Mouse (Mus musculus) ES-E14 (cell line): ENCODE results near the gene Gm498. TPM values are rescaled to one million over a fixed set of nuclear protein-coding genes. Genes with fewer than 3 reads are reported as not detected.

Source experiments
- DNase-seq: peaks from one replicate; pipeline ENCODE4 v3.0.0-alpha.2; 2013; ENCODE audit warnings: low read depth, low spot score
- H3K27ac ChIP-seq: 2 replicates; pipeline ENCODE4 v1.5.1; 2012; ENCODE audit warnings: low read depth, mild to moderate bottlenecking, low read length, moderate library complexity, mixed read lengths; ENCODE audit not compliant: poor library complexity, insufficient read depth, severe bottlenecking
- H3K36me3 ChIP-seq: 2 replicates; pipeline ENCODE4 v1.6.1; 2012; ENCODE audit warnings: mild to moderate bottlenecking, low read length, moderate library complexity, mixed read lengths; ENCODE audit not compliant: control insufficient read depth, poor library complexity, insufficient read depth, severe bottlenecking
- H3K4me1 ChIP-seq, 2 experiments: fragments of 150-350 bp in 1 of 2; sonication (generic) in 1 of 2; 2 replicates each; pipeline ENCODE4 v1.6.1; 2012; ENCODE audit warnings: low read length in 2 of 2, mild to moderate bottlenecking in 1 of 2, mixed read lengths in 1 of 2; ENCODE audit not compliant: control insufficient read depth in 2 of 2, insufficient read depth in 2 of 2, poor library complexity in 1 of 2
- H3K4me3 ChIP-seq, 2 experiments: fragments of 150-350 bp in 1 of 2; sonication (generic) in 1 of 2; 2 replicates each; pipeline ENCODE4 v1.5.1; 2012; ENCODE audit warnings: low read length in 2 of 2, low read depth in 1 of 2, mild to moderate bottlenecking in 1 of 2, mixed read lengths in 1 of 2; ENCODE audit not compliant: insufficient read depth in 1 of 2, poor library complexity in 1 of 2, severe bottlenecking in 1 of 2
- H3K9ac ChIP-seq: 2 replicates; pipeline ENCODE4 v1.6.1; 2012; ENCODE audit warnings: low read depth, mild to moderate bottlenecking, low read length, mixed read lengths; ENCODE audit not compliant: poor library complexity, insufficient read depth, severe bottlenecking
- H3K9me3 ChIP-seq: fragments of 150-350 bp; sonication (generic); 2 replicates; pipeline ENCODE4 v1.6.1; 2012; ENCODE audit warnings: low read depth, mild to moderate bottlenecking, low read length; ENCODE audit not compliant: control insufficient read depth, insufficient read depth
- CHD2 ChIP-seq: IDR thresholded peaks from 2 replicates; pipeline ENCODE4 v1.6.1; 2014; ENCODE audit warnings: mild to moderate bottlenecking, low read depth, low read length, inconsistent platforms
- HCFC1 ChIP-seq: IDR thresholded peaks from 2 replicates; pipeline ENCODE4 v1.6.1; 2012; ENCODE audit warnings: low read length, inconsistent platforms, borderline replicate concordance; ENCODE audit not compliant: insufficient read depth
- MAFK ChIP-seq: IDR thresholded peaks from 2 replicates; pipeline ENCODE4 v1.6.1; 2014; ENCODE audit warnings: mild to moderate bottlenecking, low read depth, low read length, inconsistent platforms; ENCODE audit not compliant: insufficient read depth
- ZC3H11A ChIP-seq: IDR thresholded peaks from 2 replicates; pipeline ENCODE4 v1.6.1; 2012; ENCODE audit warnings: low read depth, mild to moderate bottlenecking, inconsistent platforms, low read length, borderline replicate concordance
- ZNF384 ChIP-seq: IDR thresholded peaks from 2 replicates; pipeline ENCODE4 v1.6.1; 2012; ENCODE audit warnings: low read depth, low read length, inconsistent platforms
- in situ Hi-C, 2 experiments: fragments of 600-800 bp; cut with MboI; formaldehyde crosslinking; loops; one replicate each; pipeline ENCODE4 v1.15.1; 2025; ENCODE audit warnings: low sequenced_read_pairs in 2 of 2, inconsistent platforms in 1 of 2; ENCODE audit not compliant: unreplicated experiment in 2 of 2
- total RNA-seq: library from RNA; depleted of rRNA; stranded (reverse); fragments of 300-350 nt; gene quantifications from 2 replicates; pipeline ENCODE4 v1.2.3, GENCODE M21; 2012

Gm498 gene
- total RNA-seq, 1 experiment = not detected

DNA sequence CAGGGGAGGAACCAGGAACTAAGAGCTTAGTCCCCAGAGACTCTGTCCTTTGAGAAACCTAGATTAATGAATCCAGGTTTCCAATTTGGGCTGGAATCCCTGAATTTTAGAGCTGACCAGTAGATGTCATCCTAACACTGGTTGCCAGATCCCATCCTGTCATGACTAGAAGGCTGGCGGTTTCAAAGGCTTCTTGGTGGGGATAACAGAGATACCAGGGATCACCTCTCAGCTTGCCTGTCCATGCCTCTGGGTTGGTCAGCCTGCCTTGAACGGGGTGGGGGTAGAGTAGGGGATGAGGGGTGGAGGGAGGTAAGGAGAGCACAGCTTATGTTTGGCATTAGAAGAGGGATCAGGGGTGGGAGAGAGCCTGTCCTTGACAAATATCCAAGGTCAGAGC is 34.0 kb downstream of the Gm498 start:
- Histone ChIP-seq H3K9ac (no peak overlapping the region), H3K9me3 (no peaks in the 10 kb centered on the region), H3K27ac (no peak overlapping the region), H3K36me3 (no peaks in the 10 kb centered on the region), H3K4me1 (no peaks in the 10 kb centered on the region), H3K4me3 (no peak overlapping the region)
- in situ Hi-C loops = no loop called here
- no peak for DNase-seq
- TF ChIP-seq HCFC1 = no peak

- Histone ChIP-seq H3K9me3 (no peaks in the 10 kb centered on the region), H3K4me3 (no peak overlapping the region), H3K9ac (no peak overlapping the region), H3K36me3 (no peaks in the 10 kb centered on the region), H3K27ac (no peak overlapping the region), H3K4me1 (no peaks in the 10 kb centered on the region)
- in situ Hi-C loops = no loop called here
- no peak for DNase-seq
- TF ChIP-seq ZNF384 (no peak), HCFC1 (no peak), MAFK (no peak), CHD2 (no peak), ZC3H11A (no peak)
Measured at GRCm38 (mm10) chr7:143905176-143905575, 38.5 kb downstream of the Gm498 start.

DNA sequence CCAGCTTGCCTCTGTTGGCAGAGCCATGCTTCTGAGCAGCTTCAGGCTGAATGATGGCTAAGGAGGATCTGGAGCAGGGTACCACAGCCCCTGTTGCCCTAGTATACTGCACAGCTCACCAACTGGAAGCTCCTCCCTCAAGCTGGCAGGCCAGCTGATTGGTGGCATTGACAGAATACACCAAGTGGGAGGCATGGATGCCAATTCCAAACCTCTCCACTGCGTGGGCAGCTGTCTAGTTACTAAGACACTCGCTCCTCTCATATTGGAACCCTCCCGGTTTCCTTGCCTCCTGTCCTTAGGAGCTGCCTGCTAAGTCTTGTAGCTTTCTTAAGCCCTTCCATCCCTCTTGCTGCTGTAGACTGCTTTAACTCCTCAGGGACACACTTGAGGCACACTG is 39.0 kb downstream of the Gm498 start:
- Histone ChIP-seq H3K9ac (no peak overlapping the region), H3K27ac (no peak overlapping the region), H3K4me3 (no peak overlapping the region), H3K4me1 (no peaks in the 10 kb centered on the region), H3K36me3 (no peaks in the 10 kb centered on the region), H3K9me3 (no peaks in the 10 kb centered on the region)
- DNase-seq = no peak
- in situ Hi-C loops = no loop called here
- no peak for TF ChIP-seq ZNF384
- no peak for TF ChIP-seq ZC3H11A
- no peak for TF ChIP-seq MAFK
- no peak for TF ChIP-seq HCFC1
- TF ChIP-seq CHD2 = no peak

GRCm38 (mm10) chr7:143913611-143914010 is 47.0 kb downstream of the Gm498 start:
- Histone ChIP-seq H3K4me3 (no peak overlapping the region), H3K36me3 (no peaks in the 10 kb centered on the region), H3K9me3 (no peaks in the 10 kb centered on the region), H3K9ac (no peak overlapping the region), H3K4me1 (no peaks in the 10 kb centered on the region), H3K27ac (no peak overlapping the region)
- no peak for DNase-seq
- TF ChIP-seq MAFK (no peak), ZC3H11A (no peak), CHD2 (no peak), HCFC1 (no peak), ZNF384 (no peak)
- in situ Hi-C loops = no loop called here

- Histone ChIP-seq H3K27ac (no peak overlapping the region), H3K36me3 (no peaks in the 10 kb centered on the region), H3K4me1 (no peaks in the 10 kb centered on the region), H3K9me3 (no peaks in the 10 kb centered on the region), H3K9ac (no peak overlapping the region), H3K4me3 (no peak overlapping the region)
- in situ Hi-C loops = no loop called here
- TF ChIP-seq CHD2 (no peak), MAFK (no peak), ZC3H11A (no peak), ZNF384 (no peak), HCFC1 (no peak)
- peak; percentile 13 for DNase-seq
Measured at GRCm38 (mm10) chr7:143919031-143919679, 52.5 kb downstream of the Gm498 start.
